Comparison of ENCODE assay signal across 8 mouse cellular contexts in genomic region chr7:81788536-81788935, GRCm38 (mm10). TPM values are rescaled to one million over a fixed set of nuclear protein-coding genes. Genes with fewer than 3 reads are reported as not detected.
DNase-seq lines count a peak whose midpoint lies in the region; ATAC-seq and TF ChIP-seq lines count a peak whose summit lies in the region.

No protein-coding gene starts in this region.

- peak overlapping the region; percentile 97 for H3K27ac ChIP-seq in neural tube, embryonic 11.5 days (ENCODE audit: low read depth, low read length)
- H3K27ac ChIP-seq in bone marrow macrophage, adult 2 months (ENCODE audit: insufficient read depth, low read depth, low read length), result peak overlapping the region; percentile 81
- peak overlapping the region; percentile 99 for H3K27ac ChIP-seq in embryonic facial prominence, embryonic 14.5 days (replicated peaks; ENCODE audit: low read depth, low read length)

- TF ChIP-seq POLR2A in bone marrow macrophage, adult 2 months (IDR thresholded peaks at IDR 0.05; ENCODE audit: borderline replicate concordance, low read depth, low read length), result no peak

- WGBS in neural tube, embryonic 11.5 days, result 9% methylated on average over 5 of the region's 5 CpGs
- 10% methylated on average over 5 of the region's 5 CpGs for WGBS in embryonic facial prominence, embryonic 14.5 days

- no peaks in the 10 kb centered on the region for H3K27me3 ChIP-seq in neural tube, embryonic 11.5 days (ENCODE audit: control insufficient read depth, insufficient read depth, low read length)
- no peaks in the 10 kb centered on the region for H3K27me3 ChIP-seq in embryonic facial prominence, embryonic 14.5 days (replicated peaks; ENCODE audit: control insufficient read depth, insufficient read depth, low read length)

- no peak for ATAC-seq in neural tube, embryonic 11.5 days (ENCODE audit: insufficient read depth, low FRiP score, low TSS enrichment)
- no peak for ATAC-seq in embryonic facial prominence, embryonic 14.5 days (ENCODE audit: low read depth)
- peak; percentile 11 for ATAC-seq in inflammation-experienced regulatory T-cells, adult 6 months

- no peaks in the 10 kb centered on the region for H3K36me3 ChIP-seq in neural tube, embryonic 11.5 days (ENCODE audit: control insufficient read depth, insufficient read depth, low read length)
- H3K36me3 ChIP-seq in embryonic facial prominence, embryonic 14.5 days (ENCODE audit: control insufficient read depth, insufficient read depth, low read length), result peaks cover 33% of the 10 kb centered on the region

- no peak for TF ChIP-seq CTCF in bone marrow macrophage, adult 2 months (IDR thresholded peaks at IDR 0.05; ENCODE audit: low read depth, low read length)

- peak overlapping the region; percentile 49 for H3K4me2 ChIP-seq in neural tube, embryonic 11.5 days (ENCODE audit: low read depth)
- H3K4me2 ChIP-seq in embryonic facial prominence, embryonic 14.5 days (ENCODE audit: low read depth, low read length), result peak overlapping the region; percentile 82

- peak overlapping the region; percentile 62 for H3K4me3 ChIP-seq in neural tube, embryonic 11.5 days (ENCODE audit: low read depth, low read length)
- peak overlapping the region; percentile 76 for H3K4me3 ChIP-seq in bone marrow macrophage, adult 2 months (ENCODE audit: insufficient read depth, low read length)
- peak overlapping the region; percentile 68 for H3K4me3 ChIP-seq in embryonic facial prominence, embryonic 14.5 days (ENCODE audit: low read depth, low read length)

- peaks cover 3% of the 10 kb centered on the region; the same call in 1 of the 2 replicates for H3K4me1 ChIP-seq in neural tube, embryonic 11.5 days (ENCODE audit: control insufficient read depth, insufficient read depth, low read length)
- peaks cover 12% of the 10 kb centered on the region for H3K4me1 ChIP-seq in bone marrow macrophage, adult 2 months (ENCODE audit: control insufficient read depth, insufficient read depth, low read length)
- peaks cover 4% of the 10 kb centered on the region; the same call in 1 of the 2 replicates for H3K4me1 ChIP-seq in embryonic facial prominence, embryonic 14.5 days (ENCODE audit: control insufficient read depth, insufficient read depth, low read length)

- H3K9ac ChIP-seq in neural tube, embryonic 11.5 days (ENCODE audit: low read length), result peak overlapping the region; percentile 79
- H3K9ac ChIP-seq in embryonic facial prominence, embryonic 14.5 days (ENCODE audit: low read depth, low read length), result peak overlapping the region; percentile 86

- no peak for DNase-seq in neural tube, embryonic 11.5 days (ENCODE audit: low spot score)
- no peak for DNase-seq in neural tube, embryonic 10.5 days (ENCODE audit: extremely low spot score, low spot score)
- DNase-seq in embryonic facial prominence, embryonic 14.5 days (ENCODE audit: low spot score), result no peak
- peak; percentile 30 for DNase-seq in lung, postnatal 10 days
- DNase-seq in thymus, postnatal 4 days, result peak; percentile 37
- no peak for DNase-seq in urinary bladder, postnatal 4 days (ENCODE audit: low spot score in 2 of 2)

- H3K9me3 ChIP-seq in neural tube, embryonic 11.5 days (ENCODE audit: control insufficient read depth, low read length), result no peaks in the 10 kb centered on the region
- H3K9me3 ChIP-seq in embryonic facial prominence, embryonic 14.5 days (ENCODE audit: control insufficient read depth, low read length), result no peaks in the 10 kb centered on the region

RNA-seq across cellular contexts. Expression of gene 3110040N11Rik, which starts 0.7 kb away (rescaled TPM):
- polyA plus RNA-seq in neural tube, embryonic 11.5 days (2014; fragmentation: Nextera tagmentation; extraction: Ambion mirVana), result 46.4 and 46.7 TPM in 2 replicates
- 16.4 and 19.4 TPM in 2 replicates for polyA plus RNA-seq in bone marrow macrophage, adult 2 months (2012; ENCODE audit: insufficient read depth, insufficient read length, missing spikeins)
- 51.3 and 53.7 TPM in 2 replicates for polyA plus RNA-seq in embryonic facial prominence, embryonic 14.5 days (2014; fragmentation: Nextera tagmentation; extraction: Ambion mirVana)
- 10 to 100 TPM; 62.7 to 70.5 (median 68.8) TPM for polyA plus RNA-seq in inflammation-experienced regulatory T-cells, adult 6 months (2017; shearing (Covaris generic))

RNA-seq across cellular contexts. Expression of gene Ramac, which starts 25.8 kb away (rescaled TPM):
- 107 and 109 TPM in 2 replicates for polyA plus RNA-seq in neural tube, embryonic 11.5 days (2014; fragmentation: Nextera tagmentation; extraction: Ambion mirVana)
- polyA plus RNA-seq in bone marrow macrophage, adult 2 months (2012; ENCODE audit: insufficient read depth, insufficient read length, missing spikeins), result 57.4 and 68.3 TPM in 2 replicates
- polyA plus RNA-seq in embryonic facial prominence, embryonic 14.5 days (2014; fragmentation: Nextera tagmentation; extraction: Ambion mirVana), result 107 TPM in 2 replicates
- polyA plus RNA-seq in inflammation-experienced regulatory T-cells, adult 6 months (2017; shearing (Covaris generic)), result 100 to 1,000 TPM; 153 to 159 (median 158) TPM

RNA-seq across cellular contexts. Expression of gene Btbd1, which starts 40.7 kb away (rescaled TPM):
- 94.1 and 100 TPM in 2 replicates for polyA plus RNA-seq in neural tube, embryonic 11.5 days (2014; fragmentation: Nextera tagmentation; extraction: Ambion mirVana)
- polyA plus RNA-seq in bone marrow macrophage, adult 2 months (2012; ENCODE audit: insufficient read depth, insufficient read length, missing spikeins), result 101 and 104 TPM in 2 replicates
- polyA plus RNA-seq in embryonic facial prominence, embryonic 14.5 days (2014; fragmentation: Nextera tagmentation; extraction: Ambion mirVana), result 100 and 109 TPM in 2 replicates
- 10 to 100 TPM; 13.9 to 23.0 (median 16.8) TPM for polyA plus RNA-seq in inflammation-experienced regulatory T-cells, adult 6 months (2017; shearing (Covaris generic))

Comparison
In these comparisons a context has a peak if more than half of its experiments do, and no peak if none do; other contexts are left out.
1. DNase-seq: peak in lung, postnatal 10 days (single experiment) and thymus, postnatal 4 days (single experiment); none in neural tube, embryonic 11.5 days (single experiment), neural tube, embryonic 10.5 days (single experiment), embryonic facial prominence, embryonic 14.5 days (single experiment) and urinary bladder, postnatal 4 days (0 of 2).
2. Peak in every context shown above with its lines, with median percentiles within 50 percentile points of each other: H3K27ac ChIP-seq and H3K4me3 ChIP-seq.